Mouse (Mus musculus): ENCODE measurements around the gene Armc7.
"Not testable (repeated sequence)": the region's sequence is repeated elsewhere in the genome, so short reads cannot be mapped to it uniquely, and the experiment has no call there.

Gene Armc7

GRCm38 (mm10) chr11:115491356-115492083 lies 16.1 kb downstream of the Armc7 start, which contains the start of gene Nt5c:
Nt5c (minus strand) TSS chr11:115491862.
- DNase-seq = peak; percentile 84 to 93

DNA sequence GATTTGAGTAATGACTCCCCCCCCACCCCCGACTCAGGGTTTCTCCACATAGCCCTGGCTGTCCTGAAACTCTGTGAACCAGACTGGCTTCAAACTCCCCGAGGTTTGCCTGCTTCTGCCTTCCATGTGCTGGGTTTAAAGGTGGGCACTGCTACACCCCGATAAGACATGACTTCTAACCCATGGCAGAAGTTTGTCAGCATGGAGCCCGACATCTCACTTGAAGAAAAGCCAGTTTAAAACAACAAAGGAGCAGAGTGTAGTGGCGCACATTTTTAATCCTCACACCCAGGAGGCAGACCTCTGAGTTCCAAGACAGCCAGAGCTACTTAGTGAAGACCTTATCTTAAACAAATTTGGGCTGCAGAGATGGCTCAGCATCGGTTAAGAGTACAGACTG lies 16.9 kb downstream of the Armc7 start:
- no peak for DNase-seq

GRCm38 (mm10) chr11:115496559-115496958 lies 21.1 kb downstream of the Armc7 start:
- DNase-seq = not testable (repeated sequence)

DNA sequence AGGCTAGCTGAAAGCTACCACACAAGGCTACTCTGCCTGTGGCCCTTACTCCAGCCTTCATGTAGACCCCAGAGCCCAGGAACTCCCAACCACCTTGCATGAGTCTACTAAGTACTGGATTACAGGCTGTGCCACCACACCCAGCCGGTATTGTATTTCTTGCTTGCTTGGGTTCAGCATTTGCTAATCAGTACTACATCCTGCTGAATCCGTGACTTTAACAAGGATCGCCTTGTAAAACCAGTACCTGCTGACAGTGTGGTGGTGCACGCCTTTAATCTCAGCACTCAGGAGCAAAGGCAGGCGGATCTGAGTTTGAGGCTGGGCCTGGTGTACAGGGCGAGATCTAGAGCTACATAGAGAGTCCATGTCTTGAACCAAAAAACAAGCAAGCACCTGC lies 27.2 kb downstream of the Armc7 start:
- DNase-seq = no peak

DNA sequence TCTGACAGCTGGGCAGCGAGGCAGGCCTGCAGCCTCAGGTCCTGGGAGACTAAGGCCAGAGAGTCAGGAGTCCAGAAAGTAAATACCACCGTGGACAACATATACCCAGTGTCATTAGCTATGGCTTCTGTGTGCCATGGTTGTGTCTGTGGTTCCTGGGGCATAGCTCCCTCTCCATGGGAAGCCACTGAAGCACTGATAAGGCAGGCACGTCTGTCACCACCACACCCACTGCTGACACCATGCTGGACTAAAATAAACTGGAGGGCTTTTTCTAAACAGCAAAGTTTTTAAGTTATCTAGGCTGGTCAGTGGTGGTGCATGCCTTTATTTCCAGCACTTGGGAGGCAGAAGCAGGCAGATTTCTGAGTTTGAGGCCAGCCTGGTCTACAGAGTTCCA lies 31.1 kb downstream of the Armc7 start:
- DNase-seq = no peak

DNA sequence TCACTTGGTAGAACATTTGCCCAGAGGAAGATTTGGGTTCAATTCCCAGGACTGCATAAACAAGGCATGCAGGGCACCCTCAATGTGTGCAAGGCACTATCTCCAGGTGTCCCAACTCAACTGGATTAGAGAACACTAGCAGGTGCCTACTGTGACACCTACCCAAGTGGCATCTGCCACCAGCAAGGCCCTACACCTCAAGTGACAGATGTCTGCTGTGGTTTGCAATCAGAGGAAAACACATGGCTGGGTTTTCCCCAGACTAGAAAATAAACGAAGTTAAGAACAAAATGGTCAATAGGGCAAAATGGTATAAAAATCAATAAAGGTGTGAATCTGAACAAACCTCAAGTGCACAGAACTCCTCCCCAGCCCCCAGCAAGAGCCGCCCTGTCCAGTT lies 32.6 kb downstream of the Armc7 start:
- no peak for DNase-seq

DNA sequence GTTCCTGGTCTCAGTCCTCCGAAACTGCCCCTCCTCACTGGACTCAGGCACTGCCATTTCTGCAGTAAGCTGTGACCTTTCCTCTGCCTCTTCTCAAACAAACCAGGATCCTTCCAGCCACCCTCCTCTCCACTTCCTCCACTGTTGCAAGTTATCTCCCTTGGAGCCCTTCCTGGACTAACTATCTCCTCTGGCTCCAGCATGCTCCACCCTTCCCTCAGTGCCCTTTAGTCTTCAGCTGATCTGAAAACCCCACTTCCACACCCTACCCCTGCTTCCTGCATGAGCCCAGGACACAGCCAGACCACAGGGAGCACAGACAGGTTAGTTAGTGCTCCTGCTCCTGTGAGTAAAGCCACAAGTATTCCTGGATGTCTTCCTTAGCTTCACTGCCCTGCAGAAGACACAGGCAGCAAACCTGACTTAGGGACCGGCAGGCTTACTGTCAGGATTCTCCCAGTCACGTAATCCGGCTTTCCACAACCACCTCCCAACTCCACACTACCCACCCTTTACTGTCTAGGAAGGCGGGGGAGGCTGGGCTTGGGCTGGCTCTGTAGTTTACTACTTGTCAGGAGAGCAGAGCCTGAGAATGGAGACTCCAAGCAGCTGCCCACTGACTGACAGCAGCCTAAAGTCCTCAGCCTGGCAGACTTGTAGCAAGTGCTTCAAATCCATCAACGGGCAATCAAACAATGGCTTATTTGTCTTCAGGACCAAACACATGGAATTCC lies 34.5 kb downstream of the Armc7 start:
- DNase-seq = no peak

DNA sequence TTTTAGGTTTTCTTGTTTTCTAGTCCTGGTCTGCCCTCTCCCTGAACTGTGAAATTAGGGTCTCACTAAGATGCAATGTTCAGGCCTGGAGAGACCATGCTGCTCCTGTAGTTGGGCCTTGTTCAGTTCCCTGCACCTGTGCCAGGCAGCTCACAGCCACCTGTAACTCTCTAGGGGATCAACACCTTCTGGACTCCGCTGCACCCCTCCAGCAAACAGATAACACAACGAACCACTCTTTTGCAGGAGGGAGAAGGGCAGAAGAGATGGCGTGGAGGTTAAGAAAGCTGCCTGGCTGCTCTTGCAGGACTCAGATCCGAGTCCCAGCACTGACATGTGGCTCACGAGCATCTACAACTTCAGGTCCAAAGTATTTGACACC lies 35.0 kb downstream of the Armc7 start:
- DNase-seq = no peak

DNA sequence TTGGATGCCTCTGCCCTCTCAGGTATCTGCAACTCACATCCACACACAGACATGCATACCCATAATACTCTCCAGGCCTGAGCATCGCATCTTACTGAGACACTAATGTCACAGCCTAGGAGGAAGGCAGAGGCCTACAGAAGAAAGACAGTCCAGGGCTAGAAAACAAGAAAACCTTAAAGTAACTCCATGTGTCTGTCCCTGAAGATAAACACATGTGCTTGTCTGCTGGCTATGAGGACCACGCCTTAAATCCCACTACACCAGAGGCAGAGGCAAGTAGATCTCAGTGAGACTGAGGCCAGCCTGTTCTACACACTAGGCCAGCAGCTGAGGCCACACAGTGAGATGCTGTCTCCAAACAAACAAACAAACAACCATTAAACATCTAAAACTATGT lies 35.7 kb downstream of the Armc7 start:
- no peak for DNase-seq

- DNase-seq = no peak
Measured at GRCm38 (mm10) chr11:115512004-115512403, 36.5 kb downstream of the Armc7 start.

- DNase-seq = peak in 1 of 2 experiments; percentile 42
Measured at GRCm38 (mm10) chr11:115512407-115513183, 37.1 kb downstream of the Armc7 start.

- DNase-seq = peak; percentile 47 to 67
Measured at GRCm38 (mm10) chr11:115513271-115514237, 38.1 kb downstream of the Armc7 start.

DNA sequence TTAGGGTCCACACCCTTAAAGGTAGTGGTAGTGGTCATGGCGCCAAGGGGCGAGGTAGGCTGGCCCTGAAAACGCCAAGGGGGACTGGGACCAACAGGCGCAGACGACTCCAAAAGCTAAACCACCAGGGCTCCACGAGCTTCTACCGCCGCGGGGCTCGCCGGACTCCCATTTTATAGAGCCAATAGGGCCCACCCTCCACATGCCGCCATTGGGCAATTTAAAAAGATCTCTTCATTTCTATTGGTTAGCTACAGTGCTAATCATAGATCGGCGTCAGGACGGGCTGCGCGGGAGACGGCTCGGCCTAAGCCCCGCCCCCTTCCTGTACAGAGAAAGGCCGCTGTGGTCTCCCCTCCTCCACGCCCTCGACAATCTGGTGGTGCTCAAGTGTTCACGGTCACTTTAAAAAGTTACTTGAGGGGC lies 38.8 kb downstream of the Armc7 start, which contains the start of gene Jpt1:
Gene Jpt1 (minus strand): TSS at position 150 of the 426 bp plus-strand sequence.
- peak; percentile 97 to 98 for DNase-seq

DNA sequence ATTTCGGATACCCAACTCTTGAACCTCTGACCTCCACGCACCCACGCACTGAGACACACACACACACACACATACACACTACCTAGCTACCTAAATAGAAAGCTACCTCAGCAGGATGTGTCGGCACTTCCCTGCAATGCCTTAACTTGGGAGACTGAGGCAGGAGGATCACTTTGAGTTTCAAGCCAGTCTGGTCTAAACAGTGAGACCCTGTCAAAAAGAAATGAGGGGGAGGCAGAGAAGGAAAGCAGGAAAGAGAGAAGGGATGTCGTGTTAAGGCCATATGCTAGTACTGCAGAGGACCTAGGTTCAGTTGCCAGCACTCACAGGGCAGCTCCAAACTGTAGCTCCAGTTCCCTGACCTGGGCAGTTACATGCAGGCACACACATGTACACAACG lies 39.6 kb downstream of the Armc7 start:
- DNase-seq = no peak

GRCm38 (mm10) chr11:115516942-115517341 lies 41.5 kb downstream of the Armc7 start:
- no peak for DNase-seq

DNA sequence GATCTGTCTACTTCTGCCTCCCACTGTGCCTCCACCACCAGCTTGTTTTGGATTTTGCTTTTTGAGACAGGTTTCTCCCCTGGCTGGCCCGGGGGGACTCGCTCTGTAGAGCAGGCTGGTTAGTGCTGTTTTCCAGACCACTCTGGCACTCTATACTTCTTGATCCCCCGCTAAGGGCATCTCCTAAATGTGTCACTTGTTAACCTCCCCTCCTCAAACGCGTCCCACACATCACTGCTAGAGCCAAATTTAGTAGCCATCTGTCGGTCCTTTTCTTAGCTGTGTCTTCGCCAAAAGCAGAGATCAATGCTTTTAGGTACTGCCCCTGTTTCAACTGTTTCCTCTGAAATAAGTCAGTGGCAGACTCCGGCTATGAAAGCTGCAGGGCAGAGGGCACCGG lies 43.2 kb downstream of the Armc7 start:
- no peak for DNase-seq

GRCm38 (mm10) chr11:115519581-115519980 lies 44.1 kb downstream of the Armc7 start:
- no peak for DNase-seq

DNA sequence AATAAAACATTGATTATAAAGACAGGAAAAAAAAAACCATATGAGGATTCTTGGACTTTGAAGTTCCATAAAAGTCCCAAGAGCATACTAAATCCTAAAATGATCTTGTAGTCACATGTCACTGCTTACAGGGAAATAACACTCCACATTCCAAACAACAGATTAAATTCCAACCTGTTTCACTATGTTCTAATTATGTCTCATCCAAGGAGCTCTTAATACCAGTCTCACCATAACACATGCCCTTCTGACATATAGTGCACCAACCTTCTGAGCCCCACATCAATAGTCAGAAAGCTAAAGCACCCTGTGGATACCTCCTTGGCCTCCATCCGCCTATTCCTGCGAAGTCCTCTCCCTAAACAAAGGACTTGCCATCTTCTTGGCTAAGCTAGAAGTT lies 44.8 kb downstream of the Armc7 start:
- no peak for DNase-seq

- no peak for DNase-seq
Measured at GRCm38 (mm10) chr11:115521080-115521479, 45.6 kb downstream of the Armc7 start.

GRCm38 (mm10) chr11:115522238-115522637 lies 46.8 kb downstream of the Armc7 start:
- DNase-seq = no peak

- DNase-seq = no peak
Measured at GRCm38 (mm10) chr11:115522703-115523102, 47.2 kb downstream of the Armc7 start.

DNA sequence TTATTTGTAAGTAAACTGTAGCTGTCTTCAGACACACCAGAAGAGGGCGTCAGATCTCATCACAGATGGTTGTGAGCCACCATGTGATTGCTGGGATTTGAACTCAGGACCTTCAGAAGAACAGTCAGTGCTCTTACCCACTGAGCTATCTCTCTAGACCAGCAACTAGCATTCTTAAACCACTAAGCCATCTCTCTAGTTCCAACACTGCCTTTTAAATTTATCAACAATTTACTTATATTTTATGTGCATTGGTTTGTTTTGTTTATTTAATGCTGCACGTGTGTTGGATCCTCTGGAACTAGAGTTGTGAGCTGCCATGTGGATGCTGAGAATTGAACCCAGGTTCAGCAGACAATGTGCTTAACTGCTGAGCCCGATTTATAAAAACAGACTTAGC lies 51.0 kb downstream of the Armc7 start:
- DNase-seq = not testable (repeated sequence)

Data from kidney, postnatal 25 days (tissue).